Mouse (Mus musculus) hindbrain, embryonic 11.5 days (tissue): ENCODE data around the gene Ttc34. TPM values are rescaled to one million over a fixed set of nuclear protein-coding genes. Genes with fewer than 3 reads are reported as not detected.

ENCODE experiments used
- ATAC-seq: fragments of 200-750 bp; cut with Nextera tagmentation; 2 replicates; pipeline ENCODE4 v1.8.0; 2017; ENCODE audit warnings: mild to moderate bottlenecking, moderate TSS enrichment, moderate library complexity; ENCODE audit not compliant: low FRiP score
- DNase-seq: peaks from one replicate; pipeline ENCODE4 v3.0.0-alpha.2; 2015; ENCODE audit warnings: low spot score
- H3K27ac ChIP-seq: fragments of 300-500 bp; sonication (generic); 2 replicates; pipeline ENCODE4 v1.5.1; 2014; ENCODE audit warnings: mild to moderate bottlenecking, low read depth, low read length
- H3K27me3 ChIP-seq: fragments of 300-500 bp; sonication (generic); 2 replicates; pipeline ENCODE4 v1.6.1; 2014; ENCODE audit warnings: mild to moderate bottlenecking, low read length, moderate library complexity, mixed read lengths; ENCODE audit not compliant: control insufficient read depth, insufficient read depth
- H3K36me3 ChIP-seq: fragments of 300-500 bp; sonication (generic); 2 replicates; pipeline ENCODE4 v1.6.1; 2014; ENCODE audit warnings: mild to moderate bottlenecking, low read length, moderate library complexity, mixed read lengths; ENCODE audit not compliant: control insufficient read depth, insufficient read depth
- H3K4me1 ChIP-seq: fragments of 300-500 bp; sonication (generic); replicated peaks from 2 replicates; pipeline ENCODE4 v1.6.1; 2014; ENCODE audit warnings: low read length, mixed read lengths; ENCODE audit not compliant: control insufficient read depth, insufficient read depth
- H3K4me2 ChIP-seq: fragments of 300-500 bp; sonication (generic); replicated peaks from 2 replicates; pipeline ENCODE4 v1.6.1; 2014; ENCODE audit warnings: mild to moderate bottlenecking, low read depth, low read length
- H3K4me3 ChIP-seq: fragments of 300-500 bp; sonication (generic); 2 replicates; pipeline ENCODE4 v1.5.1; 2014; ENCODE audit warnings: low read depth, low read length
- H3K9ac ChIP-seq: fragments of 300-500 bp; sonication (generic); 2 replicates; pipeline ENCODE4 v1.6.1; 2014; ENCODE audit warnings: low read depth, low read length
- H3K9me3 ChIP-seq: fragments of 300-500 bp; sonication (generic); 2 replicates; pipeline ENCODE4 v1.6.1; 2016; ENCODE audit warnings: low read length; ENCODE audit not compliant: control insufficient read depth
- WGBS: fragments of 180-500 bp; shearing (Covaris S2); extraction: QIAGEN DNeasy Blood & Tissue Kit; methylation state at CpG from one replicate; pipeline ENCODE4 v1.1.7; 2014; 5-methylcytosine and 5-hydroxymethylcytosine counted together
- polyA plus RNA-seq: library from polyadenylated mRNA; unstranded; fragments of >200 nt; fragmentation: Nextera tagmentation; extraction: Ambion mirVana; gene quantifications from 2 replicates; pipeline ENCODE4 v1.2.1, GENCODE M21; 2014

The Ttc34 gene
- polyA plus RNA-seq, 1 experiment from 2014 or later = 0.09 TPM

DNA sequence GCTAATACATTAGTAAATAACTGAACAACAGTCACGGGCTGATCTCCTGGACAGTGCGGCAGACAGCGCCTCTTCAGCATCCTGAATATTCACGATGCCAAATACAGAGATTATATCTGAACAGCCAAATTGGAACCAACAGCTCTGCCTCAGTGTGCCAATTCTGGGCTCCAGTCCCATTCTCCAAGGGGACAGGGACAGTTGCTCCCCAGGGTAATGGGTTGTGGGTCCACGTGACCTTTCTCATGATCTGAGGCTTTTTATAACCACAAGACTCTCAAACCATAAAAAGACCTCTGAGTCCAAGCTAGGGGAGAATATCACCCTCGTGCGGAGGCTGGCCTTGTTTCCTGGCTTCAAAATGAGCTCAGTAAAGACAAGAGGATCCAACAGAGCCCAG is 10.1 kb upstream of the Ttc34 start:
- no peak overlapping the region for H3K4me2 ChIP-seq
- 90% methylated on average over 7 of the region's 7 CpGs for WGBS
- no peak overlapping the region for H3K4me3 ChIP-seq
- no peaks in the 10 kb centered on the region for H3K27me3 ChIP-seq
- no peaks in the 10 kb centered on the region for H3K9me3 ChIP-seq
- ATAC-seq = no peak
- H3K27ac ChIP-seq = no peak overlapping the region
- 0 out of 2 replicates have a peak, but pooled peaks cover 2% of the 10 kb centered on the region for H3K4me1 ChIP-seq
- no peaks in the 10 kb centered on the region for H3K36me3 ChIP-seq
- DNase-seq = no peak
- no peak overlapping the region for H3K9ac ChIP-seq

DNA sequence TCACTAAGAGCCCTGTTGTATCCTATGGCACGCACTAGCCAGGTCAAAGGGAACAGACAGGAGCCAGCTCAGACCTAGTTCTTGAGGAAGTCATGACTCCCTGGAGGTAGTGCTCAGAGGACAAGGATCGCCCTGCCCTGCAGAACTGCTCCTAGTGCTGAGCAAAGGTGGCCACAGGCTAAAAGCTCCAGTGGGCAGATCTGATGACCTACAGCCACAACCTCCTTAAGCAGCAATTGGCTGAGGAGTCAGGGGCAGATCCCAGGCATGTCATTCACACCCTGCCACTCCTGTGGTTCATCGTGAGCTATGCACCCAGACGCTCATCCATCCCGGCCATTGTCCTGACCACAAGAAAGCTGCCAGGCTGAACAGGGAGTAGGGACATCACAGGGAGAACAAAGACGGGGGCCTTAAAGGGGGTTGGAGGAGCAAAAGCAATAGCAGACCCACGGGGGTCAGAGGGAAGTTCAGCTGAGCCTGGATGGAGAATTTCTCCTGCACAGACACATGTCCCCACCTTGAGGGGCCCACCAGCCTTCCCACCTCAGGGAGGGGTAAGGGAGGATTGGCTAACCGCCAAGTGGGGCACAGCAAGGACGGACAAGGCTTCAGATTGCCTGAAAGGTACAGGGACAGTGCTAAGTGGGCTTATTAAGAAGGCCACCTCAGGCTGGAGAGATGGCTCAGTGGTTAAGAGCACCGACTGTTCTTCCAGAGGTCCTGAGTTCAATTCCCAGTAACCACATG is 9.2 kb upstream of the Ttc34 start:
- H3K9me3 ChIP-seq = no peaks in the 10 kb centered on the region
- H3K4me2 ChIP-seq = no peak overlapping the region
- no peak overlapping the region for H3K27ac ChIP-seq
- DNase-seq (no peak), ATAC-seq (no peak)
- WGBS = 46% methylated on average over 10 of the region's 10 CpGs
- H3K4me3 ChIP-seq = no peak overlapping the region
- 0 out of 2 replicates have a peak, but pooled peaks cover 2% of the 10 kb centered on the region for H3K4me1 ChIP-seq
- H3K27me3 ChIP-seq = no peaks in the 10 kb centered on the region
- H3K36me3 ChIP-seq = no peaks in the 10 kb centered on the region
- no peak overlapping the region for H3K9ac ChIP-seq

DNA sequence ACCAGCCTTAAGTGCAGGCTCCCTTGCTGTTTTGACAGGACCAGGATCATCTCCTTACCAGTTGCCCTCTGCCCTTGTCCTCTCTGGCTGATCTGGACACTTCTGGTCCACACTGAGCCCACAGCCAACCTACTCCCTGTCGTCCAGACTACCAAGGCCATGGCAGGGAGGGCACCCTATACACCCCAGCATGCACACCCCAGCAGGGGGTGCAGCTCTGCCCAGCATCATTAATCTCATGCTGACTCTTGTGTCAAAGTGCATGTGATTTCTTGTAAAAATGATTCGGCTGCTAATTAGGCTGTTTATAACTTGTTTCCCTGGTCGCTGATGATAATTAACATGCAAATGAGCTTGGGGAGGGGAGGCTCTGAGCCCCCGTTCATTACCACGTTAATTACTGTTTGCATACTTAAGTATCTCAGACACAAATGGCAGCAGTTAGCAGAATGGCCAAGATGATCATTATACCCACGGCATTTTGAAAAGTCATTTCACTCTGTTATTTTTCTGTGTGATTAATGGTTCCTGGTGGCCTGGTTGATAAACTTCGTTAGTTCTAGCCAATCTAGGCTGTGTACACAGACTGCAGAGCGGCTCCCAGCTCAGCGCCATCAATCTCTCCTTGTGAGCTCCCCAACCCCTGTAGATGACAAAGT is 5.2 kb upstream of the Ttc34 start:
- no peak for ATAC-seq

DNA sequence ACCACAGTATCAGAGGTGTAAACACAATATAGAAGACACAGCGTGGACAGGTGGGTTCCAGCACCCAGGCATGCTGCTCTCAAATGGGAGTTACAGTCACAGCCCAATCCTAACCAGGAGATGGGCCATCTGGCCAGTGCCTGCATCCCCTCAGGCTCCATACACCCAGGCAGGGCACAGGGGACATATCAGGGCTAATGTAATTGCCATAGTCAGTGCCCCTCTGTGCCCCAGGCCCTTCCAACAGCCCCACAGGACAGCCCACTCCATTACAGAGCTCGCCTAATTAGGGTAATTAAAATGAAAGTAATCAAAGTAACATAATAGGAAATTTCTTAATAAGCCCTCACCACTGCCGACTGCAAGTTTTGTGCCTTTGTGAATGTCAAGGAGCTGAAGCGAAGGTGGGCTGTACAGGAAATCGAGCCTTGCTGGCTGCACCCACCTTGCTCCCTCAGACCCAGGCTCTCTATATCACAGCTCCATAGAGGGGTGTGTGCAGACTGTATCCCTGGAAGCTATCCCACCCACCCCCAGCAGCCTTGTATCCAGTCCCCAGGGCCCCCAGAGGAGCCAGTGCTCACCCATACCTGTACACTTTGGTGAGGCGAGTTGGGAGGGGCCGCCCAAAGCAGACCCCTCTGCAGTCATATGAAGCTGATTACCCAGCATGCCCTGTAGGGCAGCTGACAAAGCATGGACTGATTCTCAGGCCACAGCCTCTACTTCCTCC is 910 bp upstream of the Ttc34 start:
- Histone ChIP-seq H3K4me2 (no peak overlapping the region), H3K27ac (no peak overlapping the region), H3K9ac (no peak overlapping the region), H3K4me3 (no peak overlapping the region), H3K4me1 (no peaks in the 10 kb centered on the region), H3K9me3 (no peaks in the 10 kb centered on the region), H3K36me3 (no peaks in the 10 kb centered on the region), H3K27me3 (no peaks in the 10 kb centered on the region)
- WGBS = 83% methylated on average over 7 of the region's 7 CpGs
- DNase-seq = no peak
- 0 out of 2 replicates have a peak, but pooled peaks have one; percentile 49 for ATAC-seq

More for the DNA sequence above, 5.2 kb upstream of the Ttc34 start:
- Histone ChIP-seq H3K9me3 (no peaks in the 10 kb centered on the region), H3K36me3 (no peaks in the 10 kb centered on the region), H3K4me2 (no peak overlapping the region), H3K9ac (no peak overlapping the region), H3K27me3 (no peaks in the 10 kb centered on the region), H3K27ac (no peak overlapping the region), H3K4me3 (no peak overlapping the region), H3K4me1 (0 out of 2 replicates have a peak, but pooled peaks cover 2% of the 10 kb centered on the region)
- DNase-seq = no peak
- WGBS = 59% methylated on average over 9 of the region's 9 CpGs

DNA sequence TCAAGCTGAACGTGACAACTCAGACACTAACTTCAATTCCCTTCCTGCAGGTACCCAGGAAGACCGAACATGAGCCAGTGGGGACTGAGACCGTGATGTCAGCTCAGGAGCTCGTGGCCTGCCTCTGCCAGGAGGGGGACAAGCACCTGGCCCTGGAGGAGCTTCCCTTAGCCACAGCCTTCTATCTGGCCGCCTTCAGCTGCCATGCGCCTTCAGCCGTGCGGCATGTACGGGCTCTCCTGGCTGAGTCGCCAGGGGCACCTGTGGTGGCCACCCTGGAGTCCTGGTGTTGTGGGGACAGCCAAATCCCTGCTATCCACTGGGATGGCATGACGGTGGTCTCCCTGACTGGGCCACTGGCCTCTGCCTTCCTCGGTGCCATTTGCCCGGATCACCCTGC is 1.5 kb downstream of the Ttc34 start:
- Histone ChIP-seq H3K4me3 (no peak overlapping the region), H3K4me1 (no peaks in the 10 kb centered on the region), H3K9ac (no peak overlapping the region), H3K4me2 (no peak overlapping the region), H3K27me3 (no peaks in the 10 kb centered on the region), H3K36me3 (no peaks in the 10 kb centered on the region), H3K27ac (no peak overlapping the region), H3K9me3 (no peaks in the 10 kb centered on the region)
- WGBS = 80% methylated on average over 13 of the region's 13 CpGs
- no peak for ATAC-seq
- DNase-seq = no peak

DNA sequence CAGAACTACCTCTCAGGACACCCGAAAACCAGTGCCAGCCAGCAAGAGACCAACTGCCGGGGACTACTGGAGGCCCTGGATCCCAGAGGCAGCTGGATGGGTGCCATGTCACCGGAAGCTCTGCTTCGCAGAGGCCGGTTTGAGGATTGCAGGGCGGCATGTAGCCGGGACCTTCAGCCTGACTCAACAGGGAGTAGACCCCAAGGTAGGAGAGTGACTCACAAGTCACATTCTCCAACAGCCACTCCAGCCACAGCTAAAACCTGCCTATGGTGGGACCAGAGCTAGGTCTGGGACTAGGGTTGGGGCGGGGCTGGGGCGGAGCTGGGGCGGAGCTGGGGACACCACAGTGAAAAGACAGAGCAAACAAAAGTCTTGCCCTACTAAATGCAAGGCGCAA is 2.1 kb downstream of the Ttc34 start:
- ATAC-seq (no peak), DNase-seq (no peak)
- Histone ChIP-seq H3K27me3 (no peaks in the 10 kb centered on the region), H3K4me1 (no peaks in the 10 kb centered on the region), H3K4me2 (no peak overlapping the region), H3K36me3 (no peaks in the 10 kb centered on the region), H3K4me3 (no peak overlapping the region), H3K9ac (no peak overlapping the region), H3K27ac (no peak overlapping the region), H3K9me3 (no peaks in the 10 kb centered on the region)
- WGBS = 49% methylated on average over 11 of the region's 11 CpGs

DNA sequence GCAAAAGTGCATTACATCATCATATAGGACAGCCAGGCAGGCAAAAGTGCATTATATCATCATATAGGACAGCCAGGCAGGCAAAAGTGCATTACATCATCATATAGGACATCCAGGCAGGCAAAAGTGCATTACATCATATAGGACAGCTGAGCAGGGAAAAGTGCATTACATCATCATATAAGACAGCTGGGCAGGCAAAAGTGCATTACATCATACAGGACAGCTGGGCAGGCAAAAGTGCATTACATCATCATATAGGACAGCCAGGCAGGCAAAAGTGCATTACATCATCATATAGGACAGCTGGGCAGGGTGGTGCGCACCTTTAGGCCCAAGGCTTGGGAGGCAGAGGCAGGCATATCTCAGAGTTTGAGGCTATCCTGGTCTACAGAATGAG is 15.4 kb downstream of the Ttc34 start:
- H3K27ac ChIP-seq = no peak overlapping the region
- DNase-seq (no peak), ATAC-seq (no peak)
- WGBS = 96% methylated on average over 1 of the region's 1 CpGs
- H3K9ac ChIP-seq = no peak overlapping the region
- no peak overlapping the region for H3K4me3 ChIP-seq
- no peaks in the 10 kb centered on the region for H3K36me3 ChIP-seq
- H3K4me2 ChIP-seq = no peak overlapping the region
- H3K9me3 ChIP-seq = no peaks in the 10 kb centered on the region
- H3K4me1 ChIP-seq = no peaks in the 10 kb centered on the region; the same call in 1 of the 2 replicates
- peaks cover 19% of the 10 kb centered on the region for H3K27me3 ChIP-seq

DNA sequence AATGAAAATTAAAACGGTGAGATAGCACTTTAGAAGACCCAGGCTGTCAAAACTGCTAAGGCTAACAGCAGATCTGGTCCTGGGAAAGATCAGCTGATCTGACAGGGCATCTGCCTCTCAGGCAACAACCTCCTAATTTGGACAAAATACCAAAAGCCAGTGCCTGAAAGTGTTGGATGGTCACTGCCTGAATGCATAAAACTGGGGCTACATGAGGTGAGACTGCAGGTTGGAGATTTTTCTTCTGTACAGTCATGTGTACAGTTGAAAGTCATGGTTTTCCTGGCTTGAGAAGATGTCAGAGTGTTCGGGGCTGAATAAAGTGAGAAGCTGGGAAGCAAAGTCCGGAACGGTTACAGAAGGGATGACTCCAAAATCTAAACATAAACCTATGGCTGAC is 16.6 kb downstream of the Ttc34 start:
- Histone ChIP-seq H3K4me2 (no peak overlapping the region), H3K4me1 (no peaks in the 10 kb centered on the region; the same call in 1 of the 2 replicates), H3K36me3 (no peaks in the 10 kb centered on the region), H3K27me3 (peaks cover 19% of the 10 kb centered on the region), H3K4me3 (no peak overlapping the region), H3K27ac (no peak overlapping the region), H3K9ac (no peak overlapping the region), H3K9me3 (no peaks in the 10 kb centered on the region)
- ATAC-seq (no peak), DNase-seq (no peak)
- 85% methylated on average over 4 of the region's 4 CpGs for WGBS
